8 mouse cellular contexts compared by ENCODE assay signal in genomic region chr4:106559343-106560212, GRCm38 (mm10). TPM values are rescaled to one million over a fixed set of nuclear protein-coding genes. Genes with fewer than 3 reads are reported as not detected.
A peak's percentile ranks its signal among the peaks of the same experiment; 100 is the strongest.
DNase-seq lines count a peak whose midpoint lies in the region; ATAC-seq and TF ChIP-seq lines count a peak whose summit lies in the region.
"Had no signal": no experiment of that assay in that cellular context is flagged by ENCODE, and none has a peak within 500 bp of the region (broad histone marks: within the 10 kb centered on the region; RNA-seq: fewer than 3 reads in every experiment).

No protein-coding gene starts in this region.

- H3K27me3 ChIP-seq in lung, embryonic 16.5 days (ENCODE audit: control insufficient read depth, insufficient read depth, low read depth, low read length), result no peaks in the 10 kb centered on the region
- H3K27me3 ChIP-seq in hindbrain, embryonic 12.5 days, result no peaks in the 10 kb centered on the region
- no peaks in the 10 kb centered on the region for H3K27me3 ChIP-seq in liver, embryonic 14.5 days (ENCODE audit: control insufficient read depth, insufficient read depth, low read length)

- TF ChIP-seq CTCF in liver, embryonic 14.5 days (IDR thresholded peaks at IDR 0.05; ENCODE audit: low read depth), result no peak

- peaks cover 28% of the 10 kb centered on the region for H3K4me1 ChIP-seq in lung, embryonic 16.5 days (replicated peaks; ENCODE audit: control insufficient read depth, insufficient read depth, low read length)
- peaks cover 33% of the 10 kb centered on the region for H3K4me1 ChIP-seq in hindbrain, embryonic 12.5 days
- peaks cover 10 to 31% of the 10 kb centered on the region in 2 experiments for H3K4me1 ChIP-seq in liver, embryonic 14.5 days (replicated peaks; ENCODE audit: control insufficient read depth in 2 of 2, insufficient read depth in 2 of 2, low read length in 1 of 2)

- DNase-seq in lung, postnatal 25 days (ENCODE audit: low spot score), result no peak
- DNase-seq in liver, embryonic 14.5 days (ENCODE audit: low read depth in 3 of 3, low spot score in 3 of 3), result no peak
- DNase-seq in yolk sac, embryonic 10.5 days (ENCODE audit: low spot score), result peak; percentile 59
- no peak for DNase-seq in testis, postnatal 14 days (ENCODE audit: low spot score)
- no peak for DNase-seq in left cerebral cortex, adult 8-10 months (ENCODE audit: low spot score in 2 of 2)

- H3K9ac ChIP-seq in lung, embryonic 16.5 days (ENCODE audit: low read length), result peak overlapping the region; percentile 50; the same call in 1 of the 2 replicates
- H3K9ac ChIP-seq in hindbrain, embryonic 12.5 days, result 0 out of 2 replicates have a peak overlapping the region, but pooled peaks have one; percentile 41
- peak overlapping the region; percentile 41 for H3K9ac ChIP-seq in liver, embryonic 14.5 days (replicated peaks)

- peak overlapping the region; percentile 66 for H3K4me3 ChIP-seq in lung, embryonic 16.5 days (ENCODE audit: low read length)
- H3K4me3 ChIP-seq in hindbrain, embryonic 12.5 days, result peak overlapping the region; percentile 87
- H3K4me3 ChIP-seq in liver, embryonic 14.5 days (ENCODE audit: insufficient read depth in 1 of 2, low read depth in 2 of 2, low read length in 2 of 2), result peak overlapping the region in 1 of 2 experiments; percentile 80; a peak in 2 of 4 replicates

- H3K27ac ChIP-seq in lung, embryonic 16.5 days (ENCODE audit: low read length), result no peak overlapping the region
- peak overlapping the region; percentile 93 for H3K27ac ChIP-seq in hindbrain, embryonic 12.5 days
- H3K27ac ChIP-seq in liver, embryonic 14.5 days, result peak overlapping the region; percentile 21

- no peaks in the 10 kb centered on the region for H3K36me3 ChIP-seq in lung, embryonic 16.5 days (ENCODE audit: control insufficient read depth, insufficient read depth, low read length)
- H3K36me3 ChIP-seq in hindbrain, embryonic 12.5 days, result peaks cover 12% of the 10 kb centered on the region
- H3K36me3 ChIP-seq in liver, embryonic 14.5 days (replicated peaks; ENCODE audit: control insufficient read depth, insufficient read depth, low read depth), result peaks cover 8% of the 10 kb centered on the region

- H3K4me2 ChIP-seq in lung, embryonic 16.5 days (ENCODE audit: low read depth, low read length), result peak overlapping the region; percentile 86
- peak overlapping the region; percentile 74 for H3K4me2 ChIP-seq in hindbrain, embryonic 12.5 days (replicated peaks)
- H3K4me2 ChIP-seq in liver, embryonic 14.5 days (ENCODE audit: low read depth), result peak overlapping the region; percentile 100

- no peaks in the 10 kb centered on the region for H3K9me3 ChIP-seq in lung, embryonic 16.5 days (ENCODE audit: control insufficient read depth, low read length)
- H3K9me3 ChIP-seq in hindbrain, embryonic 12.5 days (replicated peaks), result no peaks in the 10 kb centered on the region
- no peaks in the 10 kb centered on the region for H3K9me3 ChIP-seq in liver, embryonic 14.5 days (ENCODE audit: control insufficient read depth, low read length)

- ATAC-seq in lung, embryonic 16.5 days (ENCODE audit: low read depth), result no peak
- ATAC-seq in hindbrain, embryonic 12.5 days (ENCODE audit: low FRiP score), result no peak
- ATAC-seq in liver, embryonic 14.5 days (ENCODE audit: insufficient read depth), result no peak

- 24% methylated on average over 13 of the region's 13 CpGs for WGBS in lung, embryonic 16.5 days
- WGBS in hindbrain, embryonic 12.5 days, result 29% methylated on average over 13 of the region's 13 CpGs
- WGBS in liver, embryonic 14.5 days (ENCODE audit: insufficient replicate concordance), result 23% methylated on average over 13 of the region's 13 CpGs

- no peak for TF ChIP-seq EP300 in liver, embryonic 14.5 days (IDR thresholded peaks at IDR 0.05; ENCODE audit: low read depth)

RNA-seq across cellular contexts. Expression of gene Dhcr24, which starts 1.3 kb away (rescaled TPM):
- 2.0 and 2.9 TPM in 2 replicates for polyA plus RNA-seq in lung, embryonic 16.5 days (2015; fragmentation: Nextera tagmentation; extraction: Ambion mirVana)
- polyA plus RNA-seq in hindbrain, embryonic 12.5 days (2016; fragmentation: Nextera tagmentation; extraction: Ambion mirVana), result 6.9 and 7.3 TPM in 2 replicates
- 52.8 and 53.2 TPM in 2 replicates for polyA plus RNA-seq in liver, embryonic 14.5 days (2012; rRNA removed)
- 20.5 and 25.3 TPM in 2 replicates for polyA plus RNA-seq in liver, embryonic 14.5 days (2014; fragmentation: Nextera tagmentation; extraction: Ambion mirVana)
- total RNA-seq in left cerebral cortex, adult 8-10 months (2022), result 100 to 1,000 TPM in 2 of 4 experiments, 10 to 100 TPM in 2; 92.7 to 121 (median 102) TPM

RNA-seq across cellular contexts. Expression of gene Lexm, which starts 57.5 kb away (rescaled TPM):
- not detected in 2 replicates for polyA plus RNA-seq in lung, embryonic 16.5 days (2015; fragmentation: Nextera tagmentation; extraction: Ambion mirVana)
- 0.29 and 0.70 TPM in 2 replicates for polyA plus RNA-seq in hindbrain, embryonic 12.5 days (2016; fragmentation: Nextera tagmentation; extraction: Ambion mirVana)
- polyA plus RNA-seq in liver, embryonic 14.5 days (2012; rRNA removed), result 0.10 TPM in 1 of 2 replicates, not detected in the other
- not detected in 2 replicates for polyA plus RNA-seq in liver, embryonic 14.5 days (2014; fragmentation: Nextera tagmentation; extraction: Ambion mirVana)
- total RNA-seq in left cerebral cortex, adult 8-10 months (2022), result not detected
- polyA plus RNA-seq: macrophage had no signal
